Mouse (Mus musculus): ENCODE results near the gene Il17rc. TPM values are rescaled to one million over a fixed set of nuclear protein-coding genes. Genes with fewer than 3 reads are reported as not detected.
A peak's percentile ranks its signal among the peaks of the same experiment; 100 is the strongest.

Gene Il17rc
- polyA plus RNA-seq, 2 experiments from 2014 or later: not detected

DNA sequence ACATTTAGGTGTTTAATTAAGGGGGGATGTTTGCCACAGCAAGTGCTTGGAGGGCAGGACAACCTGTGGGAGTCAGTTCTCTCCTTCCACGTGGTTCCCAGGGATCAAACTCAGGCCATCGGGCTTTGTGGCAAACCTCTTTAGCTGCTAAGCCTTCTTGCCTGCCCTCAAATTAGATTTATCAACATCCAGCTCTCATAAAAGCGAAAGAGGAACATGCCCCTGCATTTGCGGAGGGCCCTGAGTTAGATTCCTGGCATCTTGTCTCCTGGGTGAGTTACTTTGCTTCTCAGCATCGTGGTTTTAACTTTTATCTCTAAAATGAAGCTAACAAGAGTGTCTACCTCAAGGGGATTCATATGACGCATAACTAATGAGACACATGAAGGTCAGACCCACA, 28.1 kb downstream of the Il17rc start:
- no peak for ATAC-seq

GRCm38 (mm10) chr6:113501388-113502084, 30.3 kb downstream of the Il17rc start, which contains the start of gene Prrt3:
Prrt3 (minus strand) TSS chr6:113501931.
- ATAC-seq: no peak

- no peak for ATAC-seq
These were observed 31.6 kb downstream of the Il17rc start for GRCm38 (mm10) chr6:113502801-113503200.

- ATAC-seq: no peak
These were observed 34.5 kb downstream of the Il17rc start for GRCm38 (mm10) chr6:113505689-113506088.

- ATAC-seq: no peak
These were observed 35.9 kb downstream of the Il17rc start for GRCm38 (mm10) chr6:113507130-113507529.

DNA sequence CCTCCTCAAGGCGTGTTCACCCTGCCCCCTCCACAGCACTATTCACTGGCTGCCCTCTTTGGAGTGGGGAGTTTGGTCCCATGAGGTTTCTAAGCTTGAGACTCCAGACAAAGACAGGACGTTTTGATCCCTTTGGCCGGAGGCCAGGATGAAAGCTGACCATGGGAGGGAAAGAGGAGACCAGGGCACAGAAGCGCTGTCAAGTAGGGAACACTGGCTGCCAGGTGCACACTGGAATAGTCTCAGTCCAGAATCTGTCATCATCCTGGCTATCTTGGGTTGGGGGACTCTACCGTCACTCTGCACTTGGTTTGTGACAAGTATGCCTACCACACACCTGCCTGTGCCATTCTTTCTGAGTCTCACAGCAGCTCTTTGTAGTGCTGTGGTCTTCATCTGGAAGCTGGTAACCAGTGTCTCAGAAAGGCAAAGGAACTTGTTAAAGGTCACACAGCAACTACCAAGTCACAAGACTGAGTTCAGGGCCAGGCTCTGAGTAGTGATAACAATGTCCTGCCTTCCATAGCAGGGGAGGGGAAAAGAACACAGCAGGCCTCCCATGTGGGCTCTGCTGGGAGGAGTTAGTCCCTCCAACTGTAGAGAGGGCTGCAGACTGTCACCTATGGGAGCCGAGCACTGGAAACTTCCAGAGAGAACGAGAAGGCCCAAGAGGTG, 37.2 kb downstream of the Il17rc start:
- ATAC-seq: no peak

DNA sequence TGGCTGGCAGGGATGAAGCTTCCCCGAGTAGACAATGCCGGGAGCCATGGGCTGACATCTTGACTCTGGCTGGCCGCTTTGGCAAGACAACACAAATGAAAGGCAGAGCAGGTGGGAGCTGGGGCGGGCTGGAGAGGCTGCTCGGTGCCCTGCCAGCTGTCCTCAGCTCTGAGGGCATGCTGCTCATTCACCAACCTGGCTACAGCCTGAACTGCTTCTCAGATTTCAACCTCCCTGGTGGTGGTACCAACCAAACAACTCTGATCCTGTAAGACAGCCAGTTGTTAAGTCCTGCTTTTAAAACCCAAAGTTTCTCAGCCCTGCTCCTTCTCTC, 37.7 kb downstream of the Il17rc start:
- ATAC-seq: no peak

DNA sequence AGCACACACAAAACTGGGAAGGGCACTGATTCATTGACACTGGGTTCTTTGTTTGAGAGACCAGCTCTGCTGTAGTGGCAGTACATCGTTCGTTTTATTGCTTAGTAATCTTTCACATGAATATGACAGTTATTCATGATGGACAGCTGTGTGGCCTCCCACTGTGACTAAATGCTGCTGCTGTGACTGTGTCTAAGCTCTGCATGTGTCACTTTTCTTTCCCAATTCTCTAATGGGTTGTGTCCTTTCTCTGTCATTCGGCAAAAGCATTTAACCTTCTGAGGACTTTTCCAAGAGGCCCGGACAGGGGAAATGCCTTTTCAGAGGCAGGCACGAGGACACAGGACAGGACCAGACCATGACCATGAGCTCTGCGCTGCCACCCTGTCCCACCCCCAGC, 42.7 kb downstream of the Il17rc start:
- no peak for ATAC-seq

DNA sequence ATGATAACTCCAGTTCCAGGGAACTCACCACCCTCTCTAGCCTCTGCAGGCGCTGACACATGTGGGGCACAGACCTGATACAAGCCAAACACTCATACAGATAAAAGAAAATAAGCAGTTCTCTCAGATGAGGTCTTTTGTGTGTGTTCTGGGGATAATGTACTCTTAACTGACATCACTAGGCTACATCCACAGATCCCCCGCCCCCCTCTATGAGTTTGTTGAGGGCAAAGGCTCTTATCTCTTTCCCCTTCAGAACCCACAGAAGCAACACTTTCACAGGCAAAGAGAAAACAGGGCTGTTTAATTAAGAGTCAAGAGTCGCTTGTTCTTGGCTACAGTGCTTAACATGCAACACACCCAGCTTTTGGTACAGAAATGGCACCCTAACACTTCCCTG, 43.4 kb downstream of the Il17rc start:
- no peak for ATAC-seq

- no peak for ATAC-seq
These were observed 46.3 kb downstream of the Il17rc start for GRCm38 (mm10) chr6:113517434-113518080.

- ATAC-seq: no peak
These were observed 51.1 kb downstream of the Il17rc start for GRCm38 (mm10) chr6:113522310-113522709.

DNA sequence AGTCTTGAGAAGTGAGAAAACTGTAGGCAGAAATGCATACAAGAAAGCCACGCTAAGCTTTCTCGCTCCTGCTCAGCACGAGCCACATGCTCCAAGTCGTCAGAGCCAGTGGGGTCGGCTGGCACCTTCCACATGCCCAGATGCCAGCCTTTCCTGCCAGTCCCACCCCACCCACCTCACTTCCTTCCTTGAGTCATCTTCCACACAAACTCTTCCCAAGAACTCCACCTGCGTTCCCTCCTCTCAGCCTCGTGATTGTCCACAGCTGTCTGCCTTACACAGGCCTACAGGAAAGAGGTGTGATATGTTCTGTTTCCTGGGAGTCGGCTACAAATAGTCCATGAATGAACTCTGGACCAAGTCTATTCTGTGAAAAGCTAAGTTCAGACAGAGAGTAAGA, 52.2 kb downstream of the Il17rc start:
- ATAC-seq: no peak

DNA sequence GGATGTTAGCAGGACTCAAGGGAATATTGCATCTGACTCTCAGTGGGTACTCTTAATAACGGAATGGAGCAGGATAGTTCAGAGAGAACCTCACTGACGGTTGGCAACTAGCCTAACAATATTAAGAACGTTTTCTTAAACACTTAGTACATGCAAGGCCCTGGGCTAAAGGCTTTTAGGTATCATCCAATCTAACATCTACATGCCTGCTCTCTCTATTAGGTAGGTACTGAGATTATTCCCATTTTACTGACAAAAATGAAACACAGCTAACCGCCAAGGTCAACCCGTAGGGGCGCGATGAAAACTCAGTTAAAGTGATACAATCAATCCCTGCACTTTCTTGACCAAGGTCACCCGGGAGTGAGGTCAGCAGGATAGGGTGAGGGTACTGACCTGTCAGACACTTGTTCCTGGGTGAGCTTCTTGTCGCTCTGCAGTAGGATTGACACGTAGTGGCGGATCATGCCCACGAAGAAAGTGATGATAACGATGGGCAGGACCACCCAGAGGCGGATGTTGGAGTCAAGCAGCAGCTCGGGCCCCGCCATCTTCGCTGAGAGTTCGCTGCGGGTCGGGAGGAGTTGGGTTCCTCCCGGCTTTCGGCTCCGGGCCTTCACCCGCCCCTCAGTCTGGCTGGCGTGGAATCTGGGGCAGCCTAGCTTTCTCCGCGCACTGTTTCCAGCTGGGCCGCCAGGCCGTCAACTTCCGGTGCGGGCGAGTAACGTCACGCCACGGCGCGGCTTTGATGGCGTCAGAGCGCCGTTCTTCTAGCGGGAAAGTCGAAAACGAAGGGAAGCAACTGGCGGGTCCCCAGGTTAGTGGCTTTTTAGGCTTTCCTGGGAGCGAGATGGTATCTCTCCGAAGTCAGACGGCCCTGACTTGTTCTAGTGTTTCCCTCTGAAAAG, 60.0 kb downstream of the Il17rc start, which contains the start of the genes Emc3 and Fancd2:
Gene Emc3, minus strand, starts transcription at position 721 of the 908 bp plus-strand sequence.
Gene Fancd2, plus strand, starts transcription at position 751 of the 908 bp plus-strand sequence.
- peak; percentile 93 for ATAC-seq

DNA sequence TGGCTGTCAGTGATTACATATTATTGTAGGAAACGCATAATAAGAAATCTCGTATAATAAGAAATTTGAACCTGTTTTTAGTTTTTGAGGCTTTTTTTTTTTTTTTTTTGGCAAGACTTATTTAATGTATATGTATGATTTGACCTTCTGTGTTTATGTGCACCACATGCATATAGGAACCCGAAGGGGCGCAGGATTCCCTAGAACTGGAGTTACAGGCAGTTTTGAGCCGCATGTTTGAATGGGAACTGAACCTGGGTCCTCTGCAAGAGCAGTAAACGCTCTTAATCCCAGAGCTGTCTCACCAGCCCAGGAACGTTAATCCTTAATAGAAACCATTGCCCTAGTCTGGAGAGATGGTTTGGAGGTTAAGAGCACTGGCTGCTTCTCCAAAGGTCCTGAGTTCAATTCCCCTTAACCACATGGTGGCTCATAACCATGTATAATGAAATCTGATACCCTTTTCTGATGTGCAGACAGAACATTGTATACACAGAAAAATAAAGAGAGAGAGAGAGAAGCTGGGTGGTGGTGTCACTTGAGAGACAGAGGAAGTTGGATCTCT, 60.7 kb downstream of the Il17rc start:
- no peak for ATAC-seq

Other genes starting within 250 kb of the Il17rc start
- gene Mtmr14, start 233.6 kb upstream of the Il17rc start, polyA plus RNA-seq (2017; shearing (Covaris generic)): 10 to 100 TPM; 20.6 to 25.6 TPM
- gene Cpne9, start 189.1 kb upstream of the Il17rc start, polyA plus RNA-seq (2017; shearing (Covaris generic)): under 1 TPM; 0.23 to 0.28 TPM
- 10 to 100 TPM; 11.7 to 12.0 TPM for gene Brpf1, start 164.3 kb upstream of the Il17rc start, polyA plus RNA-seq (2017; shearing (Covaris generic))
- 10 to 100 TPM; 15.9 to 26.2 TPM for gene Ogg1, start 144.5 kb upstream of the Il17rc start, polyA plus RNA-seq (2017; shearing (Covaris generic))
- 1 to 10 TPM; 2.2 to 2.9 TPM for gene Camk1, start 127.4 kb upstream of the Il17rc start, polyA plus RNA-seq (2017; shearing (Covaris generic))
- 10 to 100 TPM; 39.2 to 47.5 TPM for gene Tada3, start 93.5 kb upstream of the Il17rc start, polyA plus RNA-seq (2017; shearing (Covaris generic))
- gene Arpc4, start 93.3 kb upstream of the Il17rc start, polyA plus RNA-seq (2017; shearing (Covaris generic)): 100 to 1,000 TPM; 574 to 794 TPM
- gene Ttll3, start 82.2 kb upstream of the Il17rc start, polyA plus RNA-seq (2017; shearing (Covaris generic)): 10 to 100 TPM; 22.7 to 24.0 TPM
- 10 to 100 TPM in 1 of 2 experiments, 1 to 10 TPM in 1; 9.8 to 10.2 TPM for gene Rpusd3, start 52.1 kb upstream of the Il17rc start, polyA plus RNA-seq (2017; shearing (Covaris generic))
- not detected for gene Cidec, start 35.7 kb upstream of the Il17rc start, polyA plus RNA-seq (2017; shearing (Covaris generic))
- 10 to 100 TPM; 54.9 to 66.3 TPM for gene Jagn1, start 28.9 kb upstream of the Il17rc start, polyA plus RNA-seq (2017; shearing (Covaris generic))
- gene Il17re, start 12.9 kb upstream of the Il17rc start, polyA plus RNA-seq (2017; shearing (Covaris generic)): 1 to 10 TPM in 1 of 2 experiments, not detected in 1; 1.2 TPM
- gene Creld1, start 11.9 kb downstream of the Il17rc start, polyA plus RNA-seq (2017; shearing (Covaris generic)): 1 to 10 TPM; 7.3 to 8.4 TPM
- gene Prrt3, start 30.5 kb downstream of the Il17rc start, polyA plus RNA-seq (2017; shearing (Covaris generic)): not detected
- gene Emc3, start 60.2 kb downstream of the Il17rc start, polyA plus RNA-seq (2017; shearing (Covaris generic)): 10 to 100 TPM; 56.2 to 68.2 TPM
- gene Fancd2, start 60.3 kb downstream of the Il17rc start, polyA plus RNA-seq (2017; shearing (Covaris generic)): 1 to 10 TPM; 2.0 to 3.2 TPM
- not detected for gene Fancd2os, start 129.3 kb downstream of the Il17rc start, polyA plus RNA-seq (2017; shearing (Covaris generic))
- gene Brk1, start 133.3 kb downstream of the Il17rc start, polyA plus RNA-seq (2017; shearing (Covaris generic)): 100 to 1,000 TPM; 273 to 296 TPM
- 10 to 100 TPM; 10.4 to 17.3 TPM for gene Vhl, start 152.5 kb downstream of the Il17rc start, polyA plus RNA-seq (2017; shearing (Covaris generic))
- gene Irak2, start 167.0 kb downstream of the Il17rc start, polyA plus RNA-seq (2017; shearing (Covaris generic)): 10 to 100 TPM; 27.3 to 40.1 TPM
- gene Tatdn2, start 225.6 kb downstream of the Il17rc start, polyA plus RNA-seq (2017; shearing (Covaris generic)): 1 to 10 TPM; 3.6 to 10.0 TPM
- not detected for gene Ghrl, start 248.5 kb downstream of the Il17rc start, polyA plus RNA-seq (2017; shearing (Covaris generic))